Mouse (Mus musculus): ENCODE results near the gene Retsat.
A peak's percentile ranks its signal among the peaks of the same experiment; 100 is the strongest.

The Retsat gene

DNA sequence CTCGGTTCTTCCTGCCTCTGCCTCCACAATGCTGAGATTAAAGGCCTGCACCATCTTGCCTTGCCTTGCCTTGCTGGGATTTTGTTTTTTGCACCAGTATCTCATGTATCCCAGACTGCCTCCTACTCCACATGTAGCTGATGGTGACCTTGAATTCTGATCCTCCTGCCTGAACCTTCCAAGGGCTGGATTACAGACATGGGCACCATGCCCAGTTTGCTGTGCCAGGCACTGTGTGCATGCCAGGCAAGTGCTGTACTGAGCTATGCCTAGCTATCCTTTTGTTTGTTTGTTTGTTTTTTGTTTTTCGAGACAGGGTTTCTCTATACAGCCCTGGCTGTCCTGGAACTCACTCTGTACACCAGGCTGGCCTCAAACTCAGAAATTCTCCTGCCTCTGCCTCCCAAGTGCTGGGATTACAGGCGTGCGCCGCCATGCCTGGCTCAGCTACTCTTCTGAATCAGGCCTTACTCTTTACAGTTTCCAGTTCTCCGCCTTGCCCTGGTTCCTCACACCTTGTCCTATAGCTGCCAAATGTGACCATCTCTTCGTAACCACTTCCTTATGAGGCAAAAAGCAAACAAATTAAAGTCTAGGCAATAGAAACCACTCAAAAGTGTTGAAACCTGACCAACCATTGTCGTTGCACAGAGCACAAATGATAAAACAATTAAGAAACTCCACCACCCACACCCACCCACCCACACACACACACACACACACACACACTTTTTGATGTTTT lies 25.6 kb downstream of the Retsat start:
- DNase-seq (ENCODE audit: low spot score in 2 of 2), result no peak

DNA sequence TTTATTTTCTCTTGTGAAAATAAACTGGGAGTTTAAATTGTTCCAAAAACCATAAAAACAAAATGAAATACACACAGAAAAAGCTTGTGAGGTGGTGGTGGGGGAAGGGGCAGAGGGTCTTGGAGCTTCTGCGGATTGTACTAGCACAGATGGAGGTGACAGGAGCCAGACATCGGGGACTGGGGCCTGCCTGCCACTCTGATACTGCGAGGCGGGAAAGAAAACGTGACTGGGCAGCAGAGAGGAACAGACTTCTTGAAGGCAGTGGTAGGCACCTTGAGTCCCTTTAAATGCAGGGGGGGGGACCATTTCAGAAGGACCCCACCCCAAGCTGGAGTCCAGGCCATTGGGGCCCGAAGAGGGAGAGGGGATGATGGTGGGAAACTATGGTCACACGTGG lies 28.1 kb downstream of the Retsat start:
- no peak for DNase-seq (ENCODE audit: low spot score in 2 of 2)

DNA sequence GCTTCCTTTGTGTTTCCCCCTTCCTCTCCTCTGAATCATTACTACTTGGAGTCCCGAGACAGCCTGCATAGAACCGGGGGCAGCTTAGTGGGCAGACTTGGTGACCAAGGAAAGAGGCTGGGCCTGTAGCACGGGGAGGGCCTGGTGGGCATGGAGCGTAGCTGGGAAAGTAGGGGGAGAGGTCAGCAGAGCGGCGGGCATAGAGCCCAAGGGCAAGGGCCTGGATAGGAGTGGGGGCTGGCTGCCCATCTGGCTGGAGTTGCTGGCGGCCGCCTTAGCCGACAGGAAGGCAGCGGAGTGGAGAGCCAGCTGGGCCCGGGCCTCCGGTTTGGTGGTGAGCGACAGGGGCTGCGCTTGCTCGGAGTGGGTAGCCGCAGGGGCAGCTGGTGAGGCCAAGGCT lies 29.0 kb downstream of the Retsat start:
- DNase-seq (ENCODE audit: low spot score in 2 of 2), result no peak

DNA sequence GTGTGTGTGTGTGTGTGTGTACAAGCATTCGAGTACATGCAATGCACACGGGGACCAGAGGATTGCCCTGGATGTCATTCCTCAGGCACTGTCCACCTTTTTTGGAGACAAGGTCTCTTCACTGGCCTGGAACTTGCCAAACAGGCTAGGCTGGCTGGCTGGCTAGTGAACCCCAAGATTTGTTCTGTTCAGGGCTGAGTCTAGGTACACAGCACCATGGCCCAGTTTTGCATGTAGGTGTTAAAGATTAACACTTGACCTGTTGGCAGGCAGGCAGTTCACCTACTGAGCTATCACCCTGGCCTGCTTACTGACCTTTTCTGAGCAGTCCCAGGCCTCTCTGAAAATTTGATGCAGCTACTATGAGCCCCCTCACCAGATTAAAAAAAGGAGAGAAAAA lies 32.1 kb downstream of the Retsat start:
- DNase-seq (ENCODE audit: low spot score in 2 of 2), result no peak

DNA sequence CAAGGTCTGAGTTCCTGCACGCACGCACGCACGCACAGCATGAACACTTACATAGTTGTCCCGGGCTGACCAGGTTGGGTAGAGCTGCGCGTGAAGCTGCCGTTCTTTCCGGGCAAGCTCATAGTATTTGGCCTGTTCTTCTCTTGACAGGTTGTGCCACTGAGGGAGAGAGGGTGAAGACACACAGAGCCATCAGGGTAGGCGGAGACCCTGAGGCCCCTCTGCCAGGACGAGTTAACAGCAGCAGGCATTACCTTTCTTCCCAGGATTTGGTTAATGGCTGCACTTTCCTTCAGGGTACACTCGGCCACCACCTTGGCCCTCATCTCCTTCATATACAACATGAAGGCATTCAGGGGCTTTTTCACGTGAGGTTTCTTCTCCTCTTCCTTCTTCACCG lies 32.7 kb downstream of the Retsat start:
- DNase-seq (ENCODE audit: low spot score in 2 of 2), result no peak

DNA sequence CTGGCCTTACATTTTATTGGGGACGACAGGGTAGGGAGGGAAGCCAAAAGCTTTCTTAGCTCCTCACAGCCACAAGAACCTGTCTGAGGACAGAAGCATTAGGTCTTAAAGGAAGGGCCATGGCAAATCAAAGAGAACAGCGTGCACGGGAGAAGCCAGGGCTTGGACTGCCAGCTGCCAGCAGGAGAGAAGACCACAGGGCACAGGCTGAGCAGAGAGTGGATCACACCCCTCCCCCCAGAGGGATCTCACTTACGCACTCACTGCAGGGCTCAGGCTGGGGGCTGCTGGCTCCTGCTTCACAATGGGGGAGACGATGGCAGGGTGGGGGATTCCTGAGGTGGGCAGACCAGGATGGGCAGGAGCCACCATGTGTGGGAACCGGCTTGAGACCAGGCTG lies 33.4 kb downstream of the Retsat start:
- DNase-seq (ENCODE audit: low spot score in 2 of 2), result no peak

DNA sequence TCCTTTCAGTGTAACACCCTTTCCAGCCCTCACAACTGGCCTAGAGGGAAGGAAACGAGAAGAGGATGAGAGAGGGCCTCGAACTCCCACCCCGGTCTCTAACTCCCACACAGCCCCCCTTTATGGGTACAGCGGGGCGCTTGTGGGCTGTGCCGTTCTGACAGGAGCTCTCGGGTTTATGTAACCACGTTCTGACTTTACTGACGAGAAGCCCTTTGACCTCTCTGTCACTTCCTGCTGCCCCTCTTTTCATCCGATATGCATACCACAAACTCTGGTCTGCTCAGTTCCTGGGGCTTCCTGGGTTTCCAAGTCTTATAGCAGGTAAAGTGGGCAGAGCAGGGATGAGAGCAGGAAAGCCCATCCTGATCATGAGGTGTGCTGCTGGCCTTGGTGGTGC lies 36.0 kb downstream of the Retsat start:
- no peak for DNase-seq (ENCODE audit: low spot score in 2 of 2)

DNA sequence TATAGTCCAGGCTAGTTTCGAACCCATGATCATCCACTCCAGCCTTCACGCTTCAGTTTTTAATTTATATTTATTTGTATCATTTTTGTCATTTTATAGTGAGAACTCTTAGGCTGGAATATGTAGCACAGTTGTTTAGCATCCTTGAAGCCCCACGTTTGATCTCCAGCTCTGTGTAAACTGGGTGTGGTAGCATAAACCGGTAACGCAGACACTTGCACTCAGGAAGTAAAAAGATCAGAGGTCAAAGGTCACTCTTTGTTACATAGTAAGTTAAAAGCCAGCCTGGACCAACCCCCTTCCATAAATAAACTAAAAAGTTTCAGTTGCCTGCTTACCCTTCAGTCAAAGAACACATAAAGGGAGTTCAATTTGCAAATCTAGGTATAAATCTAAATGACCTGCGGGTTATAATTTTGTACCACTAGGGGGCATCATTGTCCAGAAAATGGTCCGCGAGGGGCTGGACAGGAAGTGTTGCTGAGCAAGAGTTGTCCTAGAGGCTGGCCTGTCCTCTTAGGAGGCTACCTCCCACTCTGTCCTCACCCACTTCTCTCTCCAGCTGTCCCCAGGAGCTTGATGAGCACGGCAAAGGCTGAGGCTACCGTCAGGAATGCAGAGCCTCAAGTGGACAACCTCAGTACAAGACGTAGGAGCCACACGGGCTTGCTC lies 37.6 kb downstream of the Retsat start:
- peak in 1 of 2 experiments; percentile 16 for DNase-seq (ENCODE audit: low spot score in 2 of 2)

DNA sequence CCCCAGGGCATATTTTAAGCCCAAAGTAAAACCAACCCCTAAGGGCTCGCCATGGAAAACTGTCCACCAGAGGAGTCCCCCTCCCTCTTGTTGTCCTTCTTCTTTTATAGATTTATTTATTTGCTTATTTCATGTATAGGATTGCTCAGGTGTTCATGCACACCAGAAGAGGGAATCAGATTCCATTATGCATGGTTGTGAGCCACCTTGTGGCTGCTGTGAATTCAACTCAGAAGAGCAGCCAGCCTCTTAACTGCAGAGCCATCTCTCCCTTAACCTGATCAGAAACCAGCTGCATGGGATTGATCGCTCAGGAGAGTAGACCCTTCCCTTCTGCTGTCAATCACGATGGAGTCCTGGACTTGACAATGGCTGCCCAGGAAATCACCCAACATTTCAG lies 38.7 kb downstream of the Retsat start:
- DNase-seq (ENCODE audit: low spot score in 2 of 2), result no peak

DNA sequence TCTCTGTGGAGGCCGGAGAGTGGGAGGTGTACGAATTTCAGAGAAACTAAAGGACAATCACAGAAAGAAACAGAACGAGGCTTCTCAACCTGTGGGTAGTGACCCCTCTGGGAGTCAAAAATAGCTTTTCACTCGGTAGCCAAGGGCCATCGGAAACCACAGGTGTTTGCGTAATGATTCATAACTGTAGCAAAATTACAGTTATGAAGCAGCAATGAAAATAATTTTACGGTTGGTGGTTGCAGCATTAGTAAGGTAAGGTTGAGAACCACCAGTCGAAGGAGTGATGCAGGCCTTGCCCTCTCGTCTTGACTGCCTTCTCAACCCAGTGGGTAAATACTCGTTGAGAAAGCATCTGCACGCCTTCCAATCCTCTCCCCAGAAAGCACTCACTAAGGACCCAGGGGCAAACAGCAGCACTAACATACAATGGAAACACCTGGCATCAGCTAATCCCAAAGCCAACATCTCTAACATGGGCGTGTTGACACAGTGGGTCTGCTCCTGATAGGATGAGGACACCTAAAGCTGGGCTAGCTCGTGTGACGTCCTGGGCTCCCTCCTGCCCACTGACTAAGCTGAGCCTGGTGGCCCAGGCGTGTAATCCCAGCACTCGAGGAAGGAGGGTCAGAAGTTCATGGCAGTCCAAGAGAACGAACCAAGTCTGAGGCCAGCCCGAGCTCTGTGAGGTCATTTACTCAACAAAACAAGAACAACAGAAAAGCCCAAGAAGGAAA lies 43.1 kb downstream of the Retsat start:
- no peak for DNase-seq (ENCODE audit: low spot score in 2 of 2)

DNA sequence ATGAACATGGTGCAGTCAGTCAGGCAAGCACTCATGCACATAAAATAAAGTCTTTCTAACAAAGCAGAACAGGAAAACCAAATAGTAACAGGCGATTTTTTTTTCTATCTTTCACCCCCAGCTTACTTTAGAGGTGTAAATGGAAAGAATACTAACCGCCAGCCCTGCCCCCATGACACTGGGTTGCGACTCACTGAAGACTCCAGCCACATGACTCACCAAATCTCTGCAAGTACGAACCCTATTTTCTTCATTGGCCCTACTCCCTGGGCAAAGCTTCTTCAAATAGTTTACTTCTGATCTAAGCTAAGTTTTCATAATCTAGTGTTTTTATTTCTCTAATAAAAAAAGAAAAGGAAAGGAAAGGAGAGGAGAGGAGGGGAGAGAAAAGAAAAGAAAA lies 46.3 kb downstream of the Retsat start:
- no peak for DNase-seq (ENCODE audit: low spot score in 2 of 2)

DNA sequence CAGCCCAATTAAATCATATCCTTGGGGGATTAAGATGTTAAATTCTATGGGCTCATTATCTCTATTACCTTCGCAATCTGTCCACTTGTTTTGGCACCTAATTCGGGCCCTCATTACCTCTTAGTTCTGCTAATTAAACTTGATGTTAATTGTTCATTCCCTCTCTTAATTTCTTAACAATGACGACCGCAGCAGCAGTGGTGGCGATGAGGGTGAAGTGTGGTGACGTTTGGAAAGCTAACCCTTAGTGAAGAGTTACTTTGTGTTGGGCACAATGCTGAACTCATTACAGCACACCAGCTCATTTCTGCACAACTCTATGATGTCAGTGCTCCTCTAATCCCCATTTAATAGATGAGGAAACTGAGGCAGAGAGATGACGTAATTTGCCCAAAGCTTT lies 47.1 kb downstream of the Retsat start:
- no peak for DNase-seq (ENCODE audit: low spot score in 2 of 2)

DNA sequence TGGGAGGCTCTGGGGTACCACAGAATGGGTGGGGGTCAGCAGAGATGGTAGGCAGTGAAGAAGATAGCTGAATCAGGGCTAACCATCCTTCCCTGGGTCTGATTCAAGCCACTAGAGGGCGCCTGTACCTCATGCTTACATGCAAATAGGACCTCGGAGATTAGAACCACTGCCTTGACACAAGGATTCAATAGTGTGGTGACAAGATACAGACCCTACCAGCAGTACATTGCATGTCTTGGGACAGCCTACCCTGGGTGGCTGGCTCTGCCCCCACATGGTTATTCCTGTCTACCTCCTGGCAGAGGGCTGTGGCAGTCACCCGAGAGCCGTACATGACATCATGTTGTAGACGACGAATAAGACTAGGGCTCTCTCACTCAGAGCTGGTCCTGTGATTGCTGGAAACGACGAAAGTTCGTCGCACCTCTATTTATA lies 49.1 kb downstream of the Retsat start:
- peak in 1 of 2 experiments; percentile 51 for DNase-seq (ENCODE audit: low spot score in 2 of 2)

DNA sequence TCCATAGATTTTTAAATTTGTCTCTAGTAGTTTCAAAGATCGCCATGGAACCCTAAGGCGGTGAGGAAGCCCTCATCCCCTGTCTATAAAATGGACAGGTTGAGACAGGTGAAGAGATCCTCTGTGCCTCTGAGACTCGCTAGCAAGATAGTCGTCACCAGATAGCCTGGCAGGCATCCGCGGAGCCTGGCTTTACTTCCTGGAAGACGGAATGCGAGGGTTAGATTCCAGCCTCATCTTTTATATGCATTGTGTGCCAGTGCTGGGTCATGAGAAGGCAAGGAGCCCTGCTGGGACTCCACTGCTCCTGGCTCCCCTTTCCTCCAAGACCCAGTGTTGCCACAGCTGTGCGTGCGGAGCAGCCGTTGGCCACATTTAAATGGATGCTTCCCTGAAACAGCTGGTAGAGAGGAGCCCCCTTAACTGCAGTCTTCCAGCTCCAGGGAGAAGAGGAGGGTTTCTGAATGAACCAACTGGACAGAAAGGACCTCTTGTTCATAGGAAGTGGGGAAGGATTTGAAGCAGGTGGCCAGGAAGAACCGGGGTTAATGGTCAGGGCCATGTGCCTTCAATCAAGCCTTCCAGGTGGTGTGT lies 49.8 kb downstream of the Retsat start:
- DNase-seq (ENCODE audit: low spot score in 2 of 2), result no peak

DNA sequence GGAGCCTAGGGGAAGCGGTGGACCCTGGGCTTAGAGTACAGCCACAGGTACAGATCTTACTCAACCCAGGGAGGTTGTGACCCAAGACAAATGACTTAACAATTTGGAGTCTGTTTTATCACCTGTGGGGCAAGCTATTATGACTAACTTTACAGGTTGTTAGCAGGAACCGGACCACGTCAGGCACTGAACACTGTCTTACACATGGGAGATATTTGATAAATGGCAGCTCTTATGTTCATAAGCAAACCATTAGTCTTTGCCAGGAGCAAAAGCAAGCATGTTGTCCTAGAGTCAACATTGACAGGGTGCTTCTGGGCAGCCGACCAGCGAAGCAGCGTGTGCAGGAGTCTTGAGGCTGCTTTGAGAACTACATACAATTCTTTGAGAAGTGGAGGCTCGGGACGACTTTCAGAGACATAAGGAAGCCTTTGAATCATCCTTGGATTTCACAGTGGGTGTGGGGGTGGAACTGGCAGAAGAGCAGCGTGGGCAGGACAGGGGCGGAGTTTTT lies 52.1 kb downstream of the Retsat start:
- no peak for DNase-seq (ENCODE audit: low spot score in 2 of 2)

DNA sequence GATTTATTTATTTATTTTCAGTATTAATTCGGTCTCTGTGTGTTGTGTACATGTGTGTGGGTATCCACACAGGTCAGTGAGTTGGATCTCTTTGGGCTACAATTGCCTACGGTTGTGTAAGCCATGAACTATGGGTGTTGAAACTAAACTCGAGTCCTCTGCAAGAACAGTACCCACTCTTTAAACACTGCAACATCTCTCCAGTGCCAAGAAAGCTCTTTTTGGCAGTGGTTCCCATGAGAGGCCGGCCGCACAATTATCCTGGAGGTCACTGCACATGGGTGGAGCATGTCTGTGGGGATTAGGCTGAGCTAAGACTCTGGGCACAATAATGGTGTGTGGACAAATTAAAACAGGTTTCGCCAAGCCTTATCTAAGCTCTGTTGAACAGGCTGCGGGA lies 55.1 kb downstream of the Retsat start:
- no peak for DNase-seq (ENCODE audit: low spot score in 2 of 2)

DNA sequence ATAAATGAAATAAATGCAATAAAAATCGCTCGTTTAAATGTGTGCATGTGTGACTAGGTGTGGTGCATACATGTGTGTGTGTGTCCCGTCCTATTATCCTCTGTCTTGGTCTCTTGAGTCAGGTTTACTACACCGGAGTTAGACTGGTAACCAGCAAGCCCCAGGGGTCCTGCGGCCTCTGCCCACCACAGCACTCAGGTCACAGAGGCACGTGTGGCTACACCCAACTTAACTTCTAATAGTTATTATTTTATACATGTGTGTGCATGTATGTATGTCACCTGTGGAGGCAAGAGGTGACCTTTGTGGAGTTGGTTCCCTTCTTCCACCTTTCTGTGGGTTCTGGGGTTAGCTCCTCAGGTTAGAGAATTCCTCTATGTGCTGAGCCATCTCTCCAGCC lies 56.1 kb downstream of the Retsat start:
- DNase-seq (ENCODE audit: low spot score in 2 of 2), result no peak

DNA sequence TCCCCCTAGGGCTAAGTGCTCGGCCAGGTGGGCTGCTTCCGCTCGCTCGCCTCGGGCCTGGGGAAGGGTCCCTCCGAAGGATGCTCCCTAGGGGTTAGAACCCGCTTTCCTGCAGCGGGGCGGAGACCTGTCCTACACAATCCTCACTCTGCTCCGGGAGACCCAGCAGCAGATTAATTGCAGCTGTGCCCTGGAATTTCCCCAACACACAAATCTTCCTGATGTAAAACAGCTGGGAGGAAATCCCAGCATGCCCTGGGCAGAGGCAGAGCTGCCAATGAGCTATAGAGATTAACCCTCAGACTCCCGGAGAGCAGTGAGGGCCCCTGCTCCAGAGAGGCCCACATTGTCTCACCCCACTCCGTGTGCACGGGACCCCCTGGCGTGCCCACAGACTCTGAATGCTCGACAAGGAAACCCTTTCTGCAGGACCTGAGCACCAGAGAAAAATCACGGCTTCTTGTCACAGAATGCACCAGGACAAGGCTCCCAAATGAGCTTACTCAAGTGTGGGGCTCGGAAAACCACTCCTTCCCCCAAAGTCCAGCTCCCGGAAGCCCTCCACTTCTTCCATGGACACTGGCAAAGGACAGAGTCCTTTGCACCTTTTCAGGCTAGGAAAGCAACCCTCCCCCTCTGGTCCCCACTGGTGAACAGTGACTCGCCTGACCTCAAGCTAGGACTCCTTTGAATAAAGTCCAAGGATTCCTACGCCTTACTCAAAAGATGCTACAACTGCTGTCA lies 57.2 kb downstream of the Retsat start:
- peak in 1 of 2 experiments; percentile 14 for DNase-seq (ENCODE audit: low spot score in 2 of 2)

DNA sequence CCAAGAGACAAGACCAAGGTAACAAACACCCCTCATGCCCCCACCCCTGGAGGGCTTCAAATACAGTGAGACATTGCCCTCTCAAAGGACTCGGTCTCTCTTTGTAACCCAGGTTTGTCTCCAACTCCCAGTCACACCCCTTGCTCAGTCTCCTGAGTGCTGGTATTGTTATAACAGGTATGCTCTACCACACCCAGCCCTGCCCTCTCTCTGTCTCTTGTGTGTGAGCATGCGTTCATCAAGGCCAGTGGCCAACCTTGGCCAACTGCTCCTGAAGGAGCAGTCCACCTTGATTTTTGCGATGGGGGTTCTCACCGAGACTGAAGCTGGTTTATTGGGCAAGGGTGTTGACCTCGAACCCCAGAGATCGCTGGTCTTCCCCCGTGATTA lies 57.8 kb downstream of the Retsat start:
- no peak for DNase-seq (ENCODE audit: low spot score in 2 of 2)

DNA sequence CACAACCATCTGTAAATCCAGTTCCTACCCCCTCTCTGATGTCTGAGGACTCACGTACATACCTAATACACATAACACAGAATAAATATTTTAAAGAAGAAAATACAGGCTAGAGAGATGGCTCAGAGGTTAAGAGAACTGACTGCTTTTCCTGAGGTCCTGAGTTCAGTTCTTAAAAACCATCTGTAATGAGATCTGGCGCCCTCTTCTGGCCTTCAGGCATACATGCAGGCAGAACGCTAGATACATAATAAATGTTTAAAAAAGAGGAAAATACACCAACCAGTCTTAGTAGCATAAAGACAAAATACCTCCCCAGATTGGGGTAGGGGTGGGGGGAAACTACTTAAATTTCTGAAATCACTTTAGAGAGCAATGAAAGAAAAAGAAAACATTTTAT lies 59.7 kb downstream of the Retsat start:
- no peak for DNase-seq (ENCODE audit: low spot score in 2 of 2)
